Mouse (Mus musculus): Measurements from ENCODE around the gene Prune2.
"Not testable (repeated sequence)": the region's sequence is repeated elsewhere in the genome, so short reads cannot be mapped to it uniquely, and the experiment has no call there.

Gene Prune2

GRCm38 (mm10) chr19:17136677-17137460, 181.0 kb downstream of the Prune2 start:
- peak; percentile 16 to 26 for DNase-seq

- DNase-seq = no peak
These were observed 181.7 kb downstream of the Prune2 start for GRCm38 (mm10) chr19:17137656-17138055.

- DNase-seq = no peak
These were observed 182.4 kb downstream of the Prune2 start for GRCm38 (mm10) chr19:17138144-17138915.

- DNase-seq = no peak
These were observed 184.3 kb downstream of the Prune2 start for GRCm38 (mm10) chr19:17140016-17140914.

GRCm38 (mm10) chr19:17143245-17143644, 187.3 kb downstream of the Prune2 start:
- DNase-seq = no peak

GRCm38 (mm10) chr19:17144205-17144604, 188.3 kb downstream of the Prune2 start:
- no peak for DNase-seq

GRCm38 (mm10) chr19:17150064-17150463, 194.1 kb downstream of the Prune2 start:
- DNase-seq = no peak

- DNase-seq = no peak
These were observed 195.9 kb downstream of the Prune2 start for GRCm38 (mm10) chr19:17151781-17152180.

GRCm38 (mm10) chr19:17152461-17152860, 196.5 kb downstream of the Prune2 start:
- DNase-seq = no peak

GRCm38 (mm10) chr19:17153911-17154639, 198.2 kb downstream of the Prune2 start:
- no peak for DNase-seq

GRCm38 (mm10) chr19:17155216-17155615, 199.3 kb downstream of the Prune2 start:
- DNase-seq = no peak

GRCm38 (mm10) chr19:17159676-17160075, 203.8 kb downstream of the Prune2 start:
- DNase-seq = no peak

GRCm38 (mm10) chr19:17160231-17160630, 204.3 kb downstream of the Prune2 start:
- DNase-seq = no peak

GRCm38 (mm10) chr19:17163511-17163953, 207.6 kb downstream of the Prune2 start:
- DNase-seq = peak; percentile 61 to 63

- peak; percentile 35 to 37 for DNase-seq
These were observed 210.4 kb downstream of the Prune2 start for GRCm38 (mm10) chr19:17166288-17166687.

- DNase-seq = no peak
These were observed 212.3 kb downstream of the Prune2 start for GRCm38 (mm10) chr19:17168186-17168585.

- DNase-seq = no peak
These were observed 213.8 kb downstream of the Prune2 start for GRCm38 (mm10) chr19:17169746-17170145.

- not testable (repeated sequence) for DNase-seq
These were observed 218.6 kb downstream of the Prune2 start for GRCm38 (mm10) chr19:17174501-17174900.

- DNase-seq = no peak
These were observed 224.6 kb downstream of the Prune2 start for GRCm38 (mm10) chr19:17180506-17180905.

- no peak for DNase-seq
These were observed 238.8 kb downstream of the Prune2 start for GRCm38 (mm10) chr19:17194730-17195129.

- DNase-seq = no peak
These were observed 243.1 kb downstream of the Prune2 start for GRCm38 (mm10) chr19:17199059-17199458.

GRCm38 (mm10) chr19:17207141-17207540, 251.2 kb downstream of the Prune2 start:
- no peak for DNase-seq

All from B cell, adult 2 months (primary cell).